Mouse (Mus musculus) left cerebral cortex, adult 9 months (tissue): Measurements from ENCODE around the gene Afg3l1.
"Not testable (repeated sequence)": the region's sequence is repeated elsewhere in the genome, so short reads cannot be mapped to it uniquely, and the experiment has no call there.

Experiments used
- DNase-seq, 2 experiments: peaks; one replicate each; pipeline ENCODE4 v3.0.0; 2022; ENCODE audit warnings: low spot score in 2 of 2

Gene Afg3l1

GRCm38 (mm10) chr8:123463651-123464050, 14.1 kb upstream of the Afg3l1 start:
- DNase-seq, result no peak

GRCm38 (mm10) chr8:123467476-123467875, 10.2 kb upstream of the Afg3l1 start:
- no peak for DNase-seq

GRCm38 (mm10) chr8:123472991-123473390, 4.7 kb upstream of the Afg3l1 start:
- DNase-seq, result not testable (repeated sequence)

GRCm38 (mm10) chr8:123474549-123474948, 3.2 kb upstream of the Afg3l1 start:
- DNase-seq, result not testable (repeated sequence)

GRCm38 (mm10) chr8:123476911-123477736, 579 bp upstream of the Afg3l1 start:
- peak in 1 of 2 experiments; percentile 38 for DNase-seq

GRCm38 (mm10) chr8:123478456-123479218, 934 bp downstream of the Afg3l1 start:
- DNase-seq, result peak in 1 of 2 experiments; percentile 27

- DNase-seq, result no peak
These were observed 4.9 kb downstream of the Afg3l1 start for GRCm38 (mm10) chr8:123482627-123483026.

- DNase-seq, result no peak
These were observed 13.8 kb downstream of the Afg3l1 start for GRCm38 (mm10) chr8:123491280-123492075.

GRCm38 (mm10) chr8:123492898-123493297, 15.2 kb downstream of the Afg3l1 start:
- no peak for DNase-seq

GRCm38 (mm10) chr8:123497699-123498098, 20.0 kb downstream of the Afg3l1 start:
- DNase-seq, result no peak

- peak in 1 of 2 experiments; percentile 40 for DNase-seq
These were observed 21.3 kb downstream of the Afg3l1 start for GRCm38 (mm10) chr8:123498963-123499362.

GRCm38 (mm10) chr8:123499556-123499955, 21.9 kb downstream of the Afg3l1 start:
- DNase-seq, result no peak

- no peak for DNase-seq
These were observed 24.5 kb downstream of the Afg3l1 start for GRCm38 (mm10) chr8:123502192-123502591.

- DNase-seq, result no peak
These were observed 26.2 kb downstream of the Afg3l1 start for GRCm38 (mm10) chr8:123503801-123504467.

GRCm38 (mm10) chr8:123504591-123505195, 27.0 kb downstream of the Afg3l1 start:
- DNase-seq, result no peak

GRCm38 (mm10) chr8:123505267-123505666, 27.6 kb downstream of the Afg3l1 start:
- no peak for DNase-seq

GRCm38 (mm10) chr8:123505695-123506094, 28.0 kb downstream of the Afg3l1 start:
- no peak for DNase-seq

- DNase-seq, result no peak
These were observed 29.4 kb downstream of the Afg3l1 start for GRCm38 (mm10) chr8:123507153-123507552.

GRCm38 (mm10) chr8:123510819-123511218, 33.1 kb downstream of the Afg3l1 start:
- DNase-seq, result no peak

GRCm38 (mm10) chr8:123514136-123514535, 36.4 kb downstream of the Afg3l1 start:
- DNase-seq, result no peak
